Mouse (Mus musculus): ENCODE results near the gene Slc16a2.

Slc16a2 gene

DNA sequence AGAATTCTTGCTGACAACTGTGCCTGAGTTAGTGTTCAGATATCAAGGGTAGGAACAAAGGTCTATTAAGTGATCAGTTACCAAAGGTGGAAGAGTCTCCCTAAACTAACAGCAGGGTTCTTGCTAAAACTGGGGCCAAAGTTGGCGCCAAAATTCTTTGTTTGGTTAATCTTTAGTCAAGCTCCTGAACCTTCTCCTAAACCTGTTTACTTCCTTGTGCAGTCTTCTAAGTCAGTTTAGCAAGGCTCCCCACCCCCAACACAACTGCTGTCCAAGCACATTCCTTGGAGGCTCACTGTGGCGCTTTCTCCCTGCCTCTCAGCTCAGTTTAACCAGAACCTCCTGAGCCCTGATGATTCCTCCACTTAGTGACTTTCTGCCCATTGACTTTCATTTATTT, 168.8 kb downstream of the Slc16a2 start:
- DNase-seq (ENCODE audit: low spot score in 2 of 2): no peak

DNA sequence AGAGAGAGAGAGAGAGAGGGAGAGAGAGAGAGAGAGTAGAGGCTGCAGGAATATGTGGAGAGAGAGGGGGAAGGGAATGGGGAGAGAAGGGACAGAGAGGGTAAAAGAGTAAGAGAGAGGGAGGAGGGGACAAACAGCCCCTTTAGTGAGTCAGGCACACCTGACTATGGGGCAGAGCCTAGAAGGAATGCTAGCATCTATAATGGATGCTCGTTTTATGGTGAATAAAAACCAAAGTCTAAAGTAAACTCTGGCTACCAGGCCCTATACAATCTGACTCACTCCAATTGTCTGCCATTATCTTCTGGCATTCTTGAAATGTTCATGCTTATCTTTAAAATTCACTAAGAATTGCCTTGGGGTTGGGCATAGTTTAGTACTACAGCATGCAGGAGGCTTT, 169.7 kb downstream of the Slc16a2 start:
- no peak for DNase-seq (ENCODE audit: low spot score in 2 of 2)
